Mouse (Mus musculus): ENCODE data around the gene Spc24. TPM values are rescaled to one million over a fixed set of nuclear protein-coding genes. Genes with fewer than 3 reads are reported as not detected.

Spc24 gene
- polyA plus RNA-seq, 1 experiment from 2014 or later, result 160 TPM

- Histone ChIP-seq H3K27ac (peak overlapping the region; percentile 71; the same call in 1 of the 2 replicates), H3K27me3 (ENCODE audit: insufficient read depth, poor library complexity, severe bottlenecking) (no peaks in the 10 kb centered on the region), H3K4me1 (peaks cover 46% of the 10 kb centered on the region), H3K4me3 (no peak overlapping the region), H3K36me3 (peaks cover 69% of the 10 kb centered on the region), H3K9me3 (no peaks in the 10 kb centered on the region)
- WGBS, result 27% methylated on average over 10 of the region's 10 CpGs
- no peak for DNase-seq (ENCODE audit: low spot score)
These were observed 7.8 kb downstream of the Spc24 start for GRCm38 (mm10) chr9:21752252-21752792.

- Histone ChIP-seq H3K27me3 (ENCODE audit: insufficient read depth, poor library complexity, severe bottlenecking) (no peaks in the 10 kb centered on the region), H3K4me3 (no peak overlapping the region), H3K4me1 (peaks cover 51% of the 10 kb centered on the region), H3K27ac (peak overlapping the region; percentile 71), H3K36me3 (peaks cover 69% of the 10 kb centered on the region), H3K9me3 (no peaks in the 10 kb centered on the region)
- DNase-seq (ENCODE audit: low spot score), result no peak
- WGBS, result 69% methylated on average over 6 of the region's 6 CpGs
These were observed 8.8 kb downstream of the Spc24 start for GRCm38 (mm10) chr9:21751347-21751746.

- no peaks in the 10 kb centered on the region for H3K9me3 ChIP-seq
- H3K27me3 ChIP-seq (ENCODE audit: insufficient read depth, poor library complexity, severe bottlenecking), result no peaks in the 10 kb centered on the region
- 63% methylated on average over 3 of the region's 3 CpGs for WGBS
- H3K4me3 ChIP-seq, result no peak overlapping the region
- H3K27ac ChIP-seq, result 0 out of 2 replicates have a peak overlapping the region, but pooled peaks have one; percentile 4
- H3K4me1 ChIP-seq, result peaks cover 51% of the 10 kb centered on the region
- no peak for DNase-seq (ENCODE audit: low spot score)
- peaks cover 71% of the 10 kb centered on the region for H3K36me3 ChIP-seq
These were observed 9.7 kb downstream of the Spc24 start for GRCm38 (mm10) chr9:21750370-21750769.

GRCm38 (mm10) chr9:21749382-21750118, 10.6 kb downstream of the Spc24 start:
- Histone ChIP-seq H3K27me3 (ENCODE audit: insufficient read depth, poor library complexity, severe bottlenecking) (no peaks in the 10 kb centered on the region), H3K36me3 (peaks cover 73% of the 10 kb centered on the region), H3K4me1 (peaks cover 45% of the 10 kb centered on the region), H3K4me3 (no peak overlapping the region), H3K9me3 (no peaks in the 10 kb centered on the region), H3K27ac (peak overlapping the region; percentile 4; the same call in 1 of the 2 replicates)
- no peak for DNase-seq (ENCODE audit: low spot score)
- WGBS, result 93% methylated on average over 6 of the region's 6 CpGs

- Histone ChIP-seq H3K27me3 (ENCODE audit: insufficient read depth, poor library complexity, severe bottlenecking) (no peaks in the 10 kb centered on the region), H3K9me3 (no peaks in the 10 kb centered on the region), H3K4me3 (no peak overlapping the region), H3K4me1 (peaks cover 34% of the 10 kb centered on the region), H3K36me3 (peaks cover 77% of the 10 kb centered on the region), H3K27ac (0 out of 2 replicates have a peak overlapping the region, but pooled peaks have one; percentile 10)
- DNase-seq (ENCODE audit: low spot score), result no peak
- WGBS, result 75% methylated on average over 10 of the region's 10 CpGs
These were observed 11.6 kb downstream of the Spc24 start for GRCm38 (mm10) chr9:21748491-21748890.

GRCm38 (mm10) chr9:21748033-21748432, 12.1 kb downstream of the Spc24 start:
- Histone ChIP-seq H3K4me3 (no peak overlapping the region), H3K9me3 (no peaks in the 10 kb centered on the region), H3K4me1 (peaks cover 33% of the 10 kb centered on the region), H3K27me3 (ENCODE audit: insufficient read depth, poor library complexity, severe bottlenecking) (no peaks in the 10 kb centered on the region), H3K36me3 (peaks cover 78% of the 10 kb centered on the region), H3K27ac (peak overlapping the region; percentile 67; the same call in 1 of the 2 replicates)
- no peak for DNase-seq (ENCODE audit: low spot score)
- 46% methylated on average over 7 of the region's 7 CpGs for WGBS

- H3K4me1 ChIP-seq, result peaks cover 25% of the 10 kb centered on the region
- peak overlapping the region; percentile 67; the same call in 1 of the 2 replicates for H3K27ac ChIP-seq
- no peak overlapping the region for H3K4me3 ChIP-seq
- DNase-seq (ENCODE audit: low spot score), result no peak
- H3K27me3 ChIP-seq (ENCODE audit: insufficient read depth, poor library complexity, severe bottlenecking), result no peaks in the 10 kb centered on the region
- peaks cover 85% of the 10 kb centered on the region for H3K36me3 ChIP-seq
- 85% methylated on average over 3 of the region's 3 CpGs for WGBS
- H3K9me3 ChIP-seq, result no peaks in the 10 kb centered on the region
These were observed 12.8 kb downstream of the Spc24 start for GRCm38 (mm10) chr9:21747238-21747774.

GRCm38 (mm10) chr9:21741514-21741913, 18.6 kb downstream of the Spc24 start:
- peaks cover 94% of the 10 kb centered on the region for H3K36me3 ChIP-seq
- no peak overlapping the region for H3K27ac ChIP-seq
- no peaks in the 10 kb centered on the region for H3K4me1 ChIP-seq
- H3K27me3 ChIP-seq (ENCODE audit: insufficient read depth, poor library complexity, severe bottlenecking), result no peaks in the 10 kb centered on the region
- no peak overlapping the region for H3K4me3 ChIP-seq
- DNase-seq (ENCODE audit: low spot score), result no peak
- H3K9me3 ChIP-seq, result no peaks in the 10 kb centered on the region
- 89% methylated on average over 11 of the region's 11 CpGs for WGBS

- Histone ChIP-seq H3K27ac (no peak overlapping the region), H3K36me3 (peaks cover 94% of the 10 kb centered on the region), H3K9me3 (no peaks in the 10 kb centered on the region), H3K4me1 (no peaks in the 10 kb centered on the region), H3K4me3 (no peak overlapping the region), H3K27me3 (ENCODE audit: insufficient read depth, poor library complexity, severe bottlenecking) (no peaks in the 10 kb centered on the region)
- WGBS, result 96% methylated on average over 14 of the region's 14 CpGs
- no peak for DNase-seq (ENCODE audit: low spot score)
These were observed 19.7 kb downstream of the Spc24 start for GRCm38 (mm10) chr9:21740427-21740826.

GRCm38 (mm10) chr9:21738776-21739175, 21.3 kb downstream of the Spc24 start:
- WGBS, result 88% methylated on average over 7 of the region's 7 CpGs

GRCm38 (mm10) chr9:21737188-21737587, 22.9 kb downstream of the Spc24 start:
- no peaks in the 10 kb centered on the region for H3K4me1 ChIP-seq
- DNase-seq (ENCODE audit: low spot score), result no peak
- no peak overlapping the region for H3K27ac ChIP-seq
- H3K9me3 ChIP-seq, result no peaks in the 10 kb centered on the region
- H3K4me3 ChIP-seq, result no peak overlapping the region
- peaks cover 98% of the 10 kb centered on the region for H3K36me3 ChIP-seq
- H3K27me3 ChIP-seq (ENCODE audit: insufficient read depth, poor library complexity, severe bottlenecking), result no peaks in the 10 kb centered on the region
- 92% methylated on average over 10 of the region's 10 CpGs for WGBS

More at GRCm38 (mm10) chr9:21738776-21739175, 21.3 kb downstream of the Spc24 start:
- Histone ChIP-seq H3K36me3 (peaks cover 94% of the 10 kb centered on the region), H3K9me3 (no peaks in the 10 kb centered on the region), H3K4me3 (no peak overlapping the region), H3K27ac (no peak overlapping the region), H3K27me3 (ENCODE audit: insufficient read depth, poor library complexity, severe bottlenecking) (no peaks in the 10 kb centered on the region), H3K4me1 (no peaks in the 10 kb centered on the region)
- DNase-seq (ENCODE audit: low spot score), result no peak

GRCm38 (mm10) chr9:21736580-21736979, 23.5 kb downstream of the Spc24 start:
- H3K27me3 ChIP-seq (ENCODE audit: insufficient read depth, poor library complexity, severe bottlenecking), result no peaks in the 10 kb centered on the region
- H3K27ac ChIP-seq, result no peak overlapping the region
- H3K9me3 ChIP-seq, result no peaks in the 10 kb centered on the region
- 85% methylated on average over 3 of the region's 3 CpGs for WGBS
- H3K4me1 ChIP-seq, result no peaks in the 10 kb centered on the region
- no peak overlapping the region for H3K4me3 ChIP-seq
- peaks cover 98% of the 10 kb centered on the region for H3K36me3 ChIP-seq
- DNase-seq (ENCODE audit: low spot score), result no peak

GRCm38 (mm10) chr9:21735126-21735525, 25.0 kb downstream of the Spc24 start:
- 91% methylated on average over 14 of the region's 14 CpGs for WGBS
- Histone ChIP-seq H3K4me3 (no peak overlapping the region), H3K4me1 (no peaks in the 10 kb centered on the region), H3K36me3 (peaks cover 96% of the 10 kb centered on the region), H3K27me3 (ENCODE audit: insufficient read depth, poor library complexity, severe bottlenecking) (no peaks in the 10 kb centered on the region), H3K9me3 (no peaks in the 10 kb centered on the region), H3K27ac (no peak overlapping the region)
- no peak for DNase-seq (ENCODE audit: low spot score)

Measured in heart, embryonic 10.5 days (tissue).